Mouse (Mus musculus): ENCODE measurements around the gene Cpvl.

Gene Cpvl

DNA sequence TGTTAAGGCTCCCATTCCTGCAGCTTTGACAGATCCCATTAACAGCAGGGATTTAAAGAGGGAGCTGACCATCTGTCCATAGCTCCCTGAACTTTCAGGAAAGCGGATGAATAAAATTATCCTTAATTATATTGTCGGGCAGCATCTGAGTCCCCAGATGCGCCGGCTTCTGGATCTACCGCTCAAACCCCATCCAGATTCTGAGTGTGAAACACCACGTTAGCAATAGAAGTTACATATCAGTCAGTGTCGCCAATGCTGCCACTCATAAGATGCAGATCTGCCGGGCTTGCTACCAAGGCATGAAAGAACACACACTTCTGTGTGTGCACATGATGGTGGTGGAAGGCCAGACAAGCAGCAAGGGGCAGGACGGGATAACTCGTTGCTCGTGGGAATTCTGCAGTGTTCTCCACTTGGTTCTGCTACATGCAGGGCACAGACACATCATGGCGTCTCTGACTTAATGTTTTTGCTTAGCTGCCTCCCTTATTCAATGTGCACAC, 6.2 kb downstream of the Cpvl start:
- in situ Hi-C loops (cut with MseI, MboI): no loop called here

DNA sequence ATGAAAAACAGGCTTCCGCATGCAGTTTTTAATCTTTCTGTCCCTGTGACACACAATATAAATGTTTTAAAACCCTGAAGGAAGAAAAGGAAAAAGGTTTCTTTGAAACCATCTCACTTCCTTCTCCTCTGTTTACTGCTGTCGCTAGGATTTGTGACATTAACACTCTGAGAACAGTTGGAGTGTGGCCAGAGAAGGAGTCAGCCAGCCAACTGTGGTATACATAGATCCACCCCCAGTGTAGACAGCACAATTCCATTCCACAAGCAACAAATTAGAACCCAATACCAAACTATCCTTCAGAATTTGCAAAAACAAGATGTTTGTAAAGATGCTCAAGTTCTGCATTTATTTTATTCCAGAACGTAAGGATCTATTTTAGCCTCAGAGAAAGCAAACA, 6.7 kb downstream of the Cpvl start:
- in situ Hi-C loops (cut with MseI, MboI): no loop called here

DNA sequence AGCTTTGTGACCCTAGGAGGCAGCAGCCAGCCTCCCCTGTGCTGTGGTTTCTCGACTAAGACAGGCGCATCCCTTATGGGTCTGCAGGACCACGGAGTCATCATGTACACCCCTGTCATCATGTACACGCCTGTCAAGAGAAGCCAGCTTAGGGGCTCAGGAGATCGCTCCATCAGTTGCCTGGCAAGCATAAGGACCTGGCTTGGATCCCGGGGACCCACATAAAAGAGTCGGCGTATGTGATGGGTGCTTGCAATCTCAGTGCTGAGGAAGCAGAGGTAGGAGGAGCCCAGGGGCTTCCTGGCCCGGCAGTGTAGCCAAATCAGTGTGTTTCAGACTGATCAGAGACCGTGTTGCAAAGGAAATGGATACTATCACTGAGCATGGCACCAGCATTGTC, 9.4 kb downstream of the Cpvl start:
- in situ Hi-C loops (cut with MseI, MboI): no loop called here

DNA sequence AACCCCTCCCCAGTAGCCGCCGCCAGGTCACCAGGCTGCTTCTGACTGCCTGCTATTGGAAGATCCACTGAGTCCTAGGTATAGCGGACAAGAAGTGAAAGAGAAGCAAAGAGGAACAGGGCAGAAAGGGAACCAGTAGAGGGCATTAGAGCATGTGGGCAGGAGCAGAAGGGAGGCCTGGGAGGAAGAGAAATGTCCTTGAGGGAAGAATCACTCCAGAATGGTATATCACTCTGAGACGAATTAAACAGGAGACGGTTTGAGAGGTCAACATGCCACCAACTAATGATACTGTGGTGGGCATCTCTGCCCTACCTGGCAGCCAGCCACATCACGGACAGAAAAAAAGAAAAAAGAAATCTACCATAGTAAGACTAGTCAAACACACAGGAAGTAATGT, 9.9 kb downstream of the Cpvl start:
- in situ Hi-C loops (cut with MseI, MboI): no loop called here

DNA sequence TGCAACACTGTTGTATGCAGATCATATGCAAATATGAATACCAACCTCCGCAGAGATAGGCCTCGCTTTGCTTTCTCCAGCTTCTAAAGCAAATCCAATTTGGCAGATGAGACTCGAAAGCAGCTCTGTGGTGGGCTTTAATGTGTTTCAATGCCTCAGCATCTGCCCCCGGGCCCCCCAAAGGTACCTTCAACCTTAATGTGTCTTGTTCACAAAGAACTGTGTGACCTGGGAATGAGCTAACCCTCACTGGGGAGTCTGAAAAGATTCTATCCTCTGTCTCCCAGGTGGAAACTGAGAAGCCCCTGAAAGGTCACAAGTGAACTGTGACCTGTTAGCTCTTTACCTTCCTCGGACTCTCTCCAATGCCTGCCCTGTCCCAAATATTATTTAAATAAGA, 11.9 kb downstream of the Cpvl start:
- in situ Hi-C loops (cut with MseI, MboI): no loop called here

DNA sequence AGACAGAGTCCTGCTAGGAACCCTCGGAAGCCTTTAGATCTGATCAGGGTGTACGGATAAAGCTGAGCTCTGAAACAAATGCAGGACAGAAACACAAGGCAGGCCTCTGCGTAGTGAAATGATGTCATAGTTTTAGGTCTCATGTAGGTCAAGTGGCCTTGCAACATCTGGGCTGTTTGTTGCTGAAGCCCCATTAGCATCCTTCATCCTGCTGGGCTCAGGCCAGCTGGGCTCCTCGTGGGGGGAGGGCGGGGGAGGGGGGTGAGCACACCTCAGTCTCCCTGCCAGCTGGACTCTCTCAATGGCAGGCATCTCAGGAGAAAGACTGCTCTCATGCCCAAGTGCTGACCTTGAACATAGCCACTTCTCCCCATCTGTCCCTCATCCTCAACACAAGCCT, 12.6 kb downstream of the Cpvl start:
- in situ Hi-C loops (cut with MseI, MboI): no loop called here

DNA sequence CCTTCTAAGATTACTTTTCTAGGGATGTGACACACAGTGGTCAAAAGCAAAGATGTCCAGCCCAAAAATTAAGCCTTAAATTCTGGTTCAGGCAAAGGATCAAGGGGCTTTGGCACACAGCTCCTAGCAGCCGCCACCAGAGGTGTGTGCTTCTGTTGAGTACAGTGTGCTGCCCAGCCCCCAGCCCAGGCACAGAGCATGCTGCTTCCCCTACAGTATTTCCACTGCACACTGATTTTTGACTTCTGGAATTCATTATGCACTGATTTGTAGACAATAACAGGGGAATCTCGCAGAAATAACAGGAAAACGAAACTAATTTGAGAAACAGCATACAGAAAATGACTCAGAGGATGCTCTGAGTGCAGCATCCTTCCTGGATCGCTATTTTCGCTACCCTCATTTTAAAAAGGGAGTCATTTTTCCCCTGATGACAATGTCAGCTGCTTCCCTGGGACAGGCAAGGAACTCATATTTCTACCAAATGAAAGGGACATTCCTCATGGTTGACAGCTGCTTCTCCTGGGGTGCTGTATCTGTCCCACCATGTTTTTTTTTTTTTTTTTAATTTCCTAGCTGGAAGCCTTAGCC, 14.5 kb downstream of the Cpvl start:
- in situ Hi-C loops (cut with MseI, MboI): no loop called here

- in situ Hi-C loops (cut with MseI, MboI): no loop called here
Observed at GRCm38 (mm10) chr6:53962006-53962405, 16.5 kb downstream of the Cpvl start.

- in situ Hi-C loops (cut with MseI, MboI): loop anchor here in 1 of 2 experiments (5.0 to 10.0 kb wide), 2 partner anchors 178 to 265 kb away; no protein-coding TSS in a partner anchor
Observed at GRCm38 (mm10) chr6:53959826-53960225, 18.6 kb downstream of the Cpvl start.

DNA sequence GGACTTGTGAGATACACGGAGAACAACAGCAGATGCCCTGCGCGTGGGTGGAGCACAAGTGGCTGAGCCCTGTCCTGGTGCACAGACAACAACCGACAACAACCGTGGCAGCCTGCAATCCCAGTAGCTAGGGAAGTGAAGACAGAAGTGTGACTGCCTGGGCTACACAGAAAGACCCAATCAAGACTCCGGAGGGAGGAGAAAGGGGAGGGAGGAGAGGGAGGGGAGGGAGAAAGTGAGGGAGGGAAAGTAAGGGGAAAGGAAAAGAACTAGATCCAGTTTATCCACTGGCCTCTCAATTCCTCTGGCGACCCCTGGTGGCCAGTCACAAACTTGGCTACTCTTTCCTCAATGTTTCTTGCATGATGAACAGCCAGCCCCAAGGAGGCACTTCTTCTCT, 20.1 kb downstream of the Cpvl start:
- in situ Hi-C loops (cut with MseI, MboI): loop anchor here in 1 of 2 experiments (5.0 to 10.0 kb wide), 2 partner anchors 176 to 266 kb away; no protein-coding TSS in a partner anchor

DNA sequence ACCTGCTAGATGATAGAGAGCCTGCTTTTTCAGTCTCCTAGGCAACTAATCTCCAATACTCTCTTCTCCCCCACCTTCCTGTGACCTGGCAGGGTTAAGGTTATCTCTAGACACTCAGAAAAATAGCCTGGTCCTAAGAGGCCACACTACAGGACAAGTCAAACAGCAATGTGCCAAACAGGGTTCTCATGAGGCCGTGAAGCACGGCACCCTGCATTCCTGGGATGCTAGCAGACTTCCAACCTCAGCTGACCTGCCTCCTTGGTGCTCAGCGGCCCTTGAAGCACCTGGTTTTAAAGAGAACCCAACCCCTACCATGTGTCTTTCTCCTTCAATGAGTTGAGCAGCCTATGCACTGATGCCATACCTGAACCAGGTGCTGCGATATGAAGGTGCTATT, 22.0 kb downstream of the Cpvl start:
- in situ Hi-C loops (cut with MseI, MboI): loop anchor here in 1 of 2 experiments (5.0 to 10.0 kb wide), 2 partner anchors 174 to 268 kb away; no protein-coding TSS in a partner anchor

- in situ Hi-C loops (cut with MseI, MboI): loop anchor here in 1 of 2 experiments (5.0 to 10.0 kb wide), 2 partner anchors 174 to 269 kb away; no protein-coding TSS in a partner anchor
Observed at GRCm38 (mm10) chr6:53955846-53956245, 22.6 kb downstream of the Cpvl start.

- in situ Hi-C loops (cut with MseI, MboI): loop anchor here in 1 of 2 experiments (5.0 to 10.0 kb wide), 2 partner anchors 173 to 270 kb away; no protein-coding TSS in a partner anchor
Observed at GRCm38 (mm10) chr6:53955271-53955670, 23.2 kb downstream of the Cpvl start.

DNA sequence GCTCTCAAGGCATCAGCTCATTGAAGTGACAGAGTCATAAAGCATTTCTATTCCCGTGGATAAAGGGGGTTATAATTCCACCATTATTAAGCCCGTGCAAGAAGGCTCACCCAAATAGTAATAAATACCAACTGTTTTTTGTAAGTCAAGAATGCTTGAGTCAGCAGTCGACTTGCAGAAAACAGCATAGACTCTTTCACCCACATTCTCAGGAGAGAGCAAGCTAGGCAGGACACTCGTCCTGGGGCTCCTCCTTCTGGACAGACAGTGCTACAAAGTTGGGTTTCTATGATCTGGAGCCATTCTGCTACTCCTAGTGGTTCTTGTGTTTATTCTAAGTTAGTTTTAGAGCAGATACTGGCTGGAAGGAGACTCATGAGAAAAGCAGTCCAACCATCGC, 24.4 kb downstream of the Cpvl start:
- in situ Hi-C loops (cut with MseI, MboI): loop anchor here (5.0 to 10.0 kb wide), 2 partner anchors 172 to 271 kb away; no protein-coding TSS in a partner anchor

DNA sequence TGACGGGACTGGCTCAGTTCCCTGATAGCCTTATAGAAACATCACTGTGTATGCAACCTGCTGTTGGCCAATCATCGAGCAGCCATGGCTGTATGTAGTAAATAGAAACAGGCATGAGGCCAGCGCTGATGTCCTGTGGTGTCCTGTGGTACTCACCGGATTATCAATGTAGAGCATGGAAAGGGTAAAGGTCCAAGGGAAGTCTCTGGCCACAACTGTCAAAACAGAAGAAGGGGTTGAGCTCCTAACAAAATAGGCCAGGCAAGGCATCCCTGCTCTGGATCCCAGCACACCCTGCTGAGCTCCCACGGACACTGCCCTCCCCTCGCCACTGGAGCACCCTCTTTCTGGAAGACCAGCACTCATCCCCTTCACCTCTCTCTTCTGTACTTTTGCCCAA, 25.1 kb downstream of the Cpvl start:
- in situ Hi-C loops (cut with MseI, MboI): loop anchor here (5.0 to 10.0 kb wide), 2 partner anchors 171 to 271 kb away; no protein-coding TSS in a partner anchor

DNA sequence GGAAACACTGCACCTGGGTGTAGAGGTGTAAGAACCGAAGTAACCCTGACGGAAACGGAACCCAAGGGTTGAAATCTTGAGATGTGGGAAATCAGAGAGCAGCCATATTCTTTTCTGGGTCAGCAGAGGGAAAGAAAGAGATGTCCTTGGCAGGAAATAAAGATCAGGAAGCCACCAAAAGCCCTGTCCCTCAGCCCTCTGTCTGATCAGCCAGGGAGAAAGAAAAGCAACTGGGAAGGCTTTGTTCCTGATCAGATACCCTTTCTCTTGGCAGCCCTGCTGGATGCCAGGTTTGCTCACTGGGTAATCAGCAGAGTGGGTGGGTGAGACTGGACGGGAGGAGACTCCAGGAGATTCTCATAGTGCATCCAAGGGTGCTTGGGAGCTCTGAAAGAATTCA, 27.1 kb downstream of the Cpvl start:
- in situ Hi-C loops (cut with MseI, MboI): loop anchor here (5.0 to 10.0 kb wide), 2 partner anchors 169 to 273 kb away; no protein-coding TSS in a partner anchor

DNA sequence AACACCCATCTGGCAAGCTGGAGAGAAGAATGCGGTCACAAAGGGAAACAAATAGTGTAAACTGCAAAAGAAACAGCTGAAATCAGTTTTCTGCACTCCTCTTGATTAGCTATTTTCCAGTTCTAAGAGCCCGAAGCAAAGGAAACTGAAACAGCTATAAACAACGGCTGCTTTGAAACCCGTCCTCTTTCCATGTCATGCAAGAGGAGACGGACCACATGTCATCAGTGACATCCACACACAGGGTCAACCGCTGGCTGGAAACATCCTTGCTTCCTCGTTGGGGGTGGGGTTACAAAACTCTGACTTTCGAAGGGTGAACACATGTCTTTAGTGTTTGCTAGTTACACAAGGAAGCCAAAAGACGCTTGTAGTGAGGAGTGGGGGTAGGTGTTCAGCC, 27.6 kb downstream of the Cpvl start:
- in situ Hi-C loops (cut with MseI, MboI): loop anchor here (5.0 to 10.0 kb wide), 2 partner anchors 169 to 274 kb away; no protein-coding TSS in a partner anchor

DNA sequence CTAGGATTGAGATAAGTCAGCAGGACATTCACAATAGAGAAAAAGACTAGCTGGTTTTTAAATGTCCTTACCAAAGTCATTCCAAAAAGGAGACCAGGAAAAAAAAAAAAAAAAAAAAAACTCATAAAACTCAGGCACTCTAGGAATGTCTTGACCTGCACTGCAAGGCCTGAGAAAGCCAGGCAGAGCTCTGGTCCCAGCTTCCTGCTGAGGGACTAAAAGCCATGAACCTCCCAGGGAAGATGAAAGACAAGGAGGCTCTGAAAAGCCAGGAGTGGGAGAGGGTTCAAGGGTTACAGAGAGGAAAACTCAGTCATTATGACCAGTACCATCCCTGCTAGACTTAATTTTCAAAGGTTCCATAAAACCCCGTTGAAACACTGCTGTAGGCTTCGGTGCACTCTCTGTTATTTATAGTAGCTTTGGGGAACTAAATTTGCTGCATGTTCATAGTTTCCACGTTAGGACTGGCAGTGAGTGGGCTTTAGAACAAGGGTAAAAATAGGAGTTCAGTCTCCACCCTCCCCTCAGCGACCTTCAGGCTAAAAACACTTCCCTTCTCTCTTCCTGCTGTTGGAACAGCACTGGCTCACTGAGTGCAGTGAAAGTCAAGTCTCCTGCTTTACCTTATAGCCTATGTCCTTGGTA, 30.0 kb downstream of the Cpvl start:
- in situ Hi-C loops (cut with MseI, MboI): no loop called here

GRCm38 (mm10) chr6:53944887-53945286, 33.6 kb downstream of the Cpvl start:
- in situ Hi-C loops (cut with MseI, MboI): no loop called here

GRCm38 (mm10) chr6:53944417-53944816, 34.1 kb downstream of the Cpvl start:
- in situ Hi-C loops (cut with MseI, MboI): no loop called here

DNA sequence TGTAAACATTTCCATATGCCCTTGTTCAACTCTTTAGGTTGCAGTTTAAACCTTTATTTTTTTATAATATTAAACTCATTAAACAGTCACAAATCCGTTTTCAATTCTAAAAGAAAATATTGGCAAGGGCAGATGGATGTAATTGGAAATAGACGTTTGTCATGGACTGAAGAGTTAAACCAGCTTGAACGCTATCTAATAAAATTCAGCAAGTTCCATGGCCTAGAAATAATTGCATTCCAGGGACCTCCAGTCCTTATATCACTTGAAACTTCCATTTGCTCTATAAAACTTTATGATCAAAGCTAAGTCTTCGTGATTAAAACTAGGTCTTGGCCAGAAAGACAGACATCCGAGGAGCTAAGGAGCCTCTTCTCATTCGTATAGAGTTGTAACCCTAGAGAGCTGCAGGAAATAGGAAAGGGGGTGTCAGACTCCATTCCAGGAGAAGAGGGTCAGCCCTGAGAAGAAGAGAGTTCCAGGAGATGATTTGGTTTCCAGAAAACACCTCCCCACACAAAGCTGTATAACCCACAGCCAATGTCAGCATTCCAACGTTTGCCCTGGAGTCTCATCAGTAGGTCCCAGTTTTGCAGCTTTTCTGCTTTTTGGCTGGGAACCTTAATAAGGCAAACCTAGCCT, 36.2 kb downstream of the Cpvl start:
- in situ Hi-C loops (cut with MseI, MboI): no loop called here

DNA sequence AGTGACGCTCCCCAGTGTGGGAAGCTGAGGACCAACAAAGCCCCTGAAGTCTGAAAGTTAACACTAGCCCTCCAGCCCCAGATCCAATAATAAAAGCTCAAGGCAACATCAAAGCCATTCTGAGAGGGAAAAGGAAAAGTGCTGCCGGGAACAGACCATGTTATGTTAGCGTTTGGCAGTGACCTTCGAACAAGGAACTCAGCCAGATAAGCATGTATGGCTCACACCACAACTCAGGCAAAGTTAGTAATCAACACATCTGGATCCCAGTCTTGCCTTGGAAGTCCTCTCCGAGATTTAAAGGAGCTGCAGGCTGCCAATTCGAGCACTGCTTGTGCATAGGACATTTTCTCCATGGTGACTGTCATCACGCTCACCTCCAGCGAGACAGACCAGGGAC, 38.7 kb downstream of the Cpvl start:
- in situ Hi-C loops (cut with MseI, MboI): no loop called here
